Comparison of ENCODE assay signal across 11 mouse cellular contexts in genomic region chr8:111802256-111802655, GRCm38 (mm10). TPM values are rescaled to one million over a fixed set of nuclear protein-coding genes. Genes with fewer than 3 reads are reported as not detected.
DNase-seq lines count a peak whose midpoint lies in the region; ATAC-seq and TF ChIP-seq lines count a peak whose summit lies in the region.
"Had no signal": no experiment of that assay in that cellular context is flagged by ENCODE, and none has a peak within 500 bp of the region (broad histone marks: within the 10 kb centered on the region; RNA-seq: fewer than 3 reads in every experiment).

No protein-coding gene starts in this region.

- ATAC-seq in forebrain, embryonic 14.5 days: no peak
- no peak for ATAC-seq in hindbrain, embryonic 15.5 days (ENCODE audit: low FRiP score, low read depth)
- no peak for ATAC-seq in hindbrain, embryonic 11.5 days (ENCODE audit: low FRiP score)
- ATAC-seq in lung, postnatal 0 days: peak; percentile 51; the same call in 1 of the 2 replicates
- no peak for ATAC-seq in stomach, embryonic 14.5 days (ENCODE audit: insufficient number of reproducible peaks, insufficient read depth, low FRiP score, low read depth)

- TF ChIP-seq EP300 in lung, postnatal 0 days (IDR thresholded peaks at IDR 0.05): no peak

- H3K4me3 ChIP-seq in forebrain, embryonic 14.5 days (ENCODE audit: low read depth, low read length): no peak overlapping the region
- no peak overlapping the region for H3K4me3 ChIP-seq in forebrain, embryonic 10.5 days
- no peak overlapping the region for H3K4me3 ChIP-seq in hindbrain, embryonic 15.5 days
- no peak overlapping the region for H3K4me3 ChIP-seq in hindbrain, embryonic 11.5 days (ENCODE audit: low read depth, low read length)
- H3K4me3 ChIP-seq in lung, postnatal 0 days (ENCODE audit: low read depth, low read length): no peak overlapping the region
- H3K4me3 ChIP-seq in stomach, embryonic 14.5 days (ENCODE audit: low read depth, low read length): no peak overlapping the region

- peak overlapping the region; percentile 14; the same call in 1 of the 2 replicates for H3K27ac ChIP-seq in forebrain, embryonic 14.5 days (ENCODE audit: low read depth, low read length)
- no peak overlapping the region for H3K27ac ChIP-seq in forebrain, embryonic 10.5 days
- H3K27ac ChIP-seq in hindbrain, embryonic 15.5 days (replicated peaks): peak overlapping the region; percentile 49
- H3K27ac ChIP-seq in hindbrain, embryonic 11.5 days (ENCODE audit: low read depth, low read length): no peak overlapping the region
- peak overlapping the region; percentile 62 for H3K27ac ChIP-seq in lung, postnatal 0 days (ENCODE audit: low read length)
- H3K27ac ChIP-seq in stomach, embryonic 14.5 days (ENCODE audit: low read length): peak overlapping the region; percentile 49; the same call in 1 of the 2 replicates

- no peak overlapping the region for H3K9ac ChIP-seq in forebrain, embryonic 14.5 days (ENCODE audit: low read length)
- H3K9ac ChIP-seq in hindbrain, embryonic 15.5 days: no peak overlapping the region
- no peak overlapping the region for H3K9ac ChIP-seq in hindbrain, embryonic 11.5 days (ENCODE audit: low read depth, low read length)
- H3K9ac ChIP-seq in lung, postnatal 0 days (replicated peaks; ENCODE audit: low read depth): no peak overlapping the region
- H3K9ac ChIP-seq in stomach, embryonic 14.5 days (replicated peaks; ENCODE audit: low read depth, low read length): no peak overlapping the region

- no peak for DNase-seq in forebrain, embryonic 14.5 days (ENCODE audit: low spot score)
- DNase-seq in forebrain, embryonic 10.5 days (ENCODE audit: extremely low spot score, low spot score): no peak
- no peak for DNase-seq in hindbrain, embryonic 11.5 days (ENCODE audit: low spot score)
- DNase-seq in lung, postnatal 0 days (ENCODE audit: low spot score): peak; percentile 22
- DNase-seq in lung, postnatal 14 days: no peak
- DNase-seq in retina, postnatal 1 day: no peak
- DNase-seq: adrenal gland, adult 8-10 months; cerebellum, adult 18-20 months; gastrocnemius, postnatal 36 days had no signal

- H3K4me1 ChIP-seq in forebrain, embryonic 14.5 days (ENCODE audit: control insufficient read depth, insufficient read depth, low read length): no peaks in the 10 kb centered on the region
- H3K4me1 ChIP-seq in forebrain, embryonic 10.5 days: 0 out of 2 replicates have a peak, but pooled peaks cover 3% of the 10 kb centered on the region
- H3K4me1 ChIP-seq in hindbrain, embryonic 15.5 days (replicated peaks): no peaks in the 10 kb centered on the region
- H3K4me1 ChIP-seq in hindbrain, embryonic 11.5 days (replicated peaks; ENCODE audit: control insufficient read depth, insufficient read depth, low read length): no peaks in the 10 kb centered on the region
- H3K4me1 ChIP-seq in lung, postnatal 0 days (ENCODE audit: insufficient read depth, low read depth, low read length): peaks cover 10% of the 10 kb centered on the region; the same call in 1 of the 2 replicates
- peaks cover 17% of the 10 kb centered on the region; the same call in 1 of the 2 replicates for H3K4me1 ChIP-seq in stomach, embryonic 14.5 days (ENCODE audit: control insufficient read depth, insufficient read depth, low read length)

- H3K4me2 ChIP-seq in forebrain, embryonic 14.5 days (ENCODE audit: low read length): no peak overlapping the region
- no peak overlapping the region for H3K4me2 ChIP-seq in hindbrain, embryonic 15.5 days
- H3K4me2 ChIP-seq in hindbrain, embryonic 11.5 days (replicated peaks; ENCODE audit: low read depth, low read length): no peak overlapping the region
- H3K4me2 ChIP-seq in lung, postnatal 0 days (replicated peaks; ENCODE audit: low read depth, low read length): no peak overlapping the region
- no peak overlapping the region for H3K4me2 ChIP-seq in stomach, embryonic 14.5 days (replicated peaks; ENCODE audit: low read depth, low read length)

- 85% methylated on average over 7 of the region's 7 CpGs for WGBS in forebrain, embryonic 14.5 days
- 87% methylated on average over 7 of the region's 7 CpGs for WGBS in forebrain, embryonic 10.5 days
- 70% methylated on average over 7 of the region's 7 CpGs for WGBS in hindbrain, embryonic 15.5 days
- WGBS in hindbrain, embryonic 11.5 days: 80% methylated on average over 7 of the region's 7 CpGs
- WGBS in lung, postnatal 0 days: 46% methylated on average over 7 of the region's 7 CpGs
- 75% methylated on average over 7 of the region's 7 CpGs for WGBS in stomach, embryonic 14.5 days

- H3K9me3 ChIP-seq in forebrain, embryonic 14.5 days (replicated peaks; ENCODE audit: control insufficient read depth, low read length): no peaks in the 10 kb centered on the region
- H3K9me3 ChIP-seq in forebrain, embryonic 10.5 days: no peaks in the 10 kb centered on the region
- H3K9me3 ChIP-seq in hindbrain, embryonic 15.5 days: no peaks in the 10 kb centered on the region
- no peaks in the 10 kb centered on the region for H3K9me3 ChIP-seq in hindbrain, embryonic 11.5 days (ENCODE audit: control insufficient read depth, low read length)
- H3K9me3 ChIP-seq in lung, postnatal 0 days (ENCODE audit: low read length): no peaks in the 10 kb centered on the region
- H3K9me3 ChIP-seq in stomach, embryonic 14.5 days (ENCODE audit: control insufficient read depth, low read depth, low read length): no peaks in the 10 kb centered on the region

- no peak for TF ChIP-seq CTCF in lung, postnatal 0 days (IDR thresholded peaks at IDR 0.05)

- H3K36me3 ChIP-seq in forebrain, embryonic 14.5 days (ENCODE audit: control insufficient read depth, insufficient read depth, low read length): no peaks in the 10 kb centered on the region
- peaks cover 31% of the 10 kb centered on the region for H3K36me3 ChIP-seq in forebrain, embryonic 10.5 days (replicated peaks)
- H3K36me3 ChIP-seq in hindbrain, embryonic 15.5 days: no peaks in the 10 kb centered on the region
- H3K36me3 ChIP-seq in hindbrain, embryonic 11.5 days (ENCODE audit: control insufficient read depth, insufficient read depth, low read length): no peaks in the 10 kb centered on the region
- H3K36me3 ChIP-seq in lung, postnatal 0 days (ENCODE audit: insufficient read depth, low read length): no peaks in the 10 kb centered on the region
- peaks cover 4% of the 10 kb centered on the region; the same call in 1 of the 2 replicates for H3K36me3 ChIP-seq in stomach, embryonic 14.5 days (ENCODE audit: control insufficient read depth, insufficient read depth, low read length)

- no peaks in the 10 kb centered on the region for H3K27me3 ChIP-seq in forebrain, embryonic 14.5 days (replicated peaks; ENCODE audit: control insufficient read depth, insufficient read depth, low read length)
- H3K27me3 ChIP-seq in forebrain, embryonic 10.5 days (ENCODE audit: poor library complexity, severe bottlenecking): no peaks in the 10 kb centered on the region
- no peaks in the 10 kb centered on the region for H3K27me3 ChIP-seq in hindbrain, embryonic 15.5 days
- H3K27me3 ChIP-seq in hindbrain, embryonic 11.5 days (ENCODE audit: control insufficient read depth, insufficient read depth, low read length): no peaks in the 10 kb centered on the region
- H3K27me3 ChIP-seq in lung, postnatal 0 days (replicated peaks; ENCODE audit: insufficient read depth, low read length): no peaks in the 10 kb centered on the region
- H3K27me3 ChIP-seq in stomach, embryonic 14.5 days (ENCODE audit: control insufficient read depth, insufficient read depth, low read length): no peaks in the 10 kb centered on the region

RNA-seq across cellular contexts. Expression of gene Cfdp1, which starts 51.8 kb away (rescaled TPM):
- polyA plus RNA-seq in forebrain, embryonic 14.5 days (2014; fragmentation: Nextera tagmentation; extraction: Ambion mirVana): 173 and 178 TPM in 2 replicates
- 234 and 248 TPM in 2 replicates for polyA plus RNA-seq in forebrain, embryonic 10.5 days (2016; fragmentation: Nextera tagmentation; extraction: Ambion mirVana)
- 201 TPM in 2 replicates for polyA plus RNA-seq in hindbrain, embryonic 15.5 days (2015; fragmentation: Nextera tagmentation; extraction: Ambion mirVana)
- polyA plus RNA-seq in hindbrain, embryonic 11.5 days (2014; fragmentation: Nextera tagmentation; extraction: Ambion mirVana): 214 and 223 TPM in 2 replicates
- polyA plus RNA-seq in lung, postnatal 0 days (2015; fragmentation: Nextera tagmentation; extraction: Ambion mirVana): 93.9 and 102 TPM in 2 replicates
- 206 and 215 TPM in 2 replicates for polyA plus RNA-seq in stomach, embryonic 14.5 days (2014; fragmentation: Nextera tagmentation; extraction: Ambion mirVana)

RNA-seq across cellular contexts. Expression of gene Bcar1, which starts 58.6 kb away (rescaled TPM):
- 41.2 and 44.2 TPM in 2 replicates for polyA plus RNA-seq in forebrain, embryonic 14.5 days (2014; fragmentation: Nextera tagmentation; extraction: Ambion mirVana)
- polyA plus RNA-seq in forebrain, embryonic 10.5 days (2016; fragmentation: Nextera tagmentation; extraction: Ambion mirVana): 46.6 and 49.9 TPM in 2 replicates
- 46.5 and 54.2 TPM in 2 replicates for polyA plus RNA-seq in hindbrain, embryonic 15.5 days (2015; fragmentation: Nextera tagmentation; extraction: Ambion mirVana)
- 43.3 and 47.3 TPM in 2 replicates for polyA plus RNA-seq in hindbrain, embryonic 11.5 days (2014; fragmentation: Nextera tagmentation; extraction: Ambion mirVana)
- 29.3 and 34.2 TPM in 2 replicates for polyA plus RNA-seq in lung, postnatal 0 days (2015; fragmentation: Nextera tagmentation; extraction: Ambion mirVana)
- 43.5 and 46.5 TPM in 2 replicates for polyA plus RNA-seq in stomach, embryonic 14.5 days (2014; fragmentation: Nextera tagmentation; extraction: Ambion mirVana)

Comparison
In these comparisons a context has a peak if more than half of its experiments do, and no peak if none do; other contexts are left out.
1. H3K27ac ChIP-seq: peak in forebrain, embryonic 14.5 days (single experiment), hindbrain, embryonic 15.5 days (single experiment), lung, postnatal 0 days (single experiment) and stomach, embryonic 14.5 days (single experiment); none in forebrain, embryonic 10.5 days (single experiment) and hindbrain, embryonic 11.5 days (single experiment).